Mouse (Mus musculus): ENCODE measurements at regions not wholly inside any gene's neighbourhood (a gene's known extent, or its start where the extent isn't known, plus 50 kb on each side); places are given as distances from the start of the nearest gene placed in this dataset.

- no peak for DNase-seq
Measured at GRCm38 (mm10) chr11:79881812-79882211, 80.4 kb downstream of the Utp6 start.

GRCm38 (mm10) chr11:79878091-79878490 lies 84.1 kb downstream of the Utp6 start:
- DNase-seq: no peak

- DNase-seq: no peak
Measured at GRCm38 (mm10) chr11:79877184-79877745, 84.9 kb downstream of the Utp6 start.

- DNase-seq: no peak
Measured at GRCm38 (mm10) chr11:79871783-79872628, 90.2 kb downstream of the Utp6 start.

GRCm38 (mm10) chr11:79870189-79870588 lies 92.0 kb downstream of the Utp6 start:
- DNase-seq: no peak

- DNase-seq: no peak
Measured at GRCm38 (mm10) chr11:79869009-79869408, 93.2 kb downstream of the Utp6 start.

GRCm38 (mm10) chr11:79864836-79865235 lies 97.4 kb downstream of the Utp6 start:
- no peak for DNase-seq

GRCm38 (mm10) chr11:79863487-79864175 lies 98.6 kb downstream of the Utp6 start:
- DNase-seq: no peak

- DNase-seq: no peak
Measured at GRCm38 (mm10) chr11:79860611-79861067, 101.6 kb downstream of the Utp6 start.

- no peak for DNase-seq
Measured at GRCm38 (mm10) chr11:79856376-79856775, 105.8 kb downstream of the Utp6 start.

- DNase-seq: no peak
Measured at GRCm38 (mm10) chr11:79849545-79849944, 112.6 kb downstream of the Utp6 start.

GRCm38 (mm10) chr11:79844436-79844835 lies 117.8 kb downstream of the Utp6 start:
- DNase-seq: no peak

- DNase-seq: no peak
Measured at GRCm38 (mm10) chr11:79843021-79843420, 119.2 kb downstream of the Utp6 start.

- DNase-seq: no peak
Measured at GRCm38 (mm10) chr11:79839973-79840372, 122.2 kb downstream of the Utp6 start.

- no peak for DNase-seq
Measured at GRCm38 (mm10) chr11:79838051-79838450, 124.1 kb downstream of the Utp6 start.

- DNase-seq: no peak
Measured at GRCm38 (mm10) chr11:79837076-79837990, 124.9 kb downstream of the Utp6 start.

GRCm38 (mm10) chr11:79835873-79836272 lies 126.3 kb downstream of the Utp6 start:
- no peak for DNase-seq

GRCm38 (mm10) chr11:79833817-79834216 lies 128.4 kb downstream of the Utp6 start:
- DNase-seq: no peak

- no peak for DNase-seq
Measured at GRCm38 (mm10) chr11:79831591-79832320, 130.4 kb downstream of the Utp6 start.

- no peak for DNase-seq
Measured at GRCm38 (mm10) chr11:79830567-79831055, 131.6 kb downstream of the Utp6 start.

GRCm38 (mm10) chr11:79827034-79827433 lies 135.2 kb downstream of the Utp6 start:
- no peak for DNase-seq

GRCm38 (mm10) chr11:79825881-79826280 lies 136.3 kb downstream of the Utp6 start:
- no peak for DNase-seq

Data from cerebellum, adult 9-11 months (tissue).